Mouse (Mus musculus) layer of hippocampus, adult 2 months (tissue): ENCODE measurements around the gene Msh2. TPM values are rescaled to one million over a fixed set of nuclear protein-coding genes. Genes with fewer than 3 reads are reported as not detected.

ENCODE experiments used
- DNase-seq, 2 experiments: peaks; one replicate each; pipeline ENCODE4 v3.0.0; 2022; ENCODE audit warnings: low spot score in 2 of 2
- H3K27ac ChIP-seq: fragments of 200-600 bp; 2 replicates; pipeline ENCODE4 v1.8.1; 2022
- H3K4me3 ChIP-seq: fragments of 200-600 bp; 2 replicates; pipeline ENCODE4 v1.8.1; 2022; ENCODE audit warnings: mild to moderate bottlenecking
- CTCF ChIP-seq: fragments of 200-600 bp; conservative IDR thresholded peaks from 2 replicates; pipeline ENCODE4 v1.8.1; 2022; ENCODE audit warnings: antibody characterized with exemption, mild to moderate bottlenecking, moderate library complexity
- total RNA-seq, 2 experiments: library from RNA; stranded (reverse); gene quantifications; 2 replicates each; pipeline ENCODE4 v1.2.3; 2021

The Msh2 gene
- total RNA-seq, 2 experiments from 2014 or later: 40.2 to 41.2 TPM

- no peak overlapping the region for H3K4me3 ChIP-seq
- H3K27ac ChIP-seq: no peak overlapping the region
- DNase-seq: no peak
- TF ChIP-seq CTCF: no peak
Measured at GRCm38 (mm10) chr17:87731962-87732361, 59.8 kb downstream of the Msh2 start.

- no peak for TF ChIP-seq CTCF
- Histone ChIP-seq H3K4me3 (no peak overlapping the region), H3K27ac (no peak overlapping the region)
- no peak for DNase-seq
Measured at GRCm38 (mm10) chr17:87734471-87734870, 62.3 kb downstream of the Msh2 start.

DNA sequence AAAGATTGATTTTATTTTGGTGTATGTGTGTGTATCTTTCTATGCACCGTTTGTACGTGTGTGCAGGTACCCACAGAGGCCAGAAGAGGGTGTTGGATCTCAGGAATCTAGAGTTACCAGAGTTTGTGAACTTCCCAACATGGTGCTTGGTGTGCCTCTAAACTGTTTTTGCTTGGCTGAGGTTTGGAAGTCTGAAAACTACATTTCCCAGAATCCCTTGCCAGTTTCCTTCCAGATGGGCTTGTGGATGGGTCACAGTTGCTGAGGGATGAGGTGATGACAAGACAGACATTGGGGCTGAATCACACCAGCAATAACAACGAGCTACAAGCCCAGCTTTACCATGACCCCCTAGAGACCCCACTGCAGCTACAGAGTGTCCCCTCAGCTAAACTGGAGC is 65.0 kb downstream of the Msh2 start:
- Histone ChIP-seq H3K27ac (no peak overlapping the region), H3K4me3 (no peak overlapping the region)
- DNase-seq: no peak
- TF ChIP-seq CTCF: no peak

- no peak for DNase-seq
- Histone ChIP-seq H3K4me3 (no peak overlapping the region), H3K27ac (no peak overlapping the region)
- peak; percentile 68 for TF ChIP-seq CTCF
Measured at GRCm38 (mm10) chr17:87739835-87740234, 67.7 kb downstream of the Msh2 start.

- DNase-seq: peak; percentile 76 to 88
- Histone ChIP-seq H3K4me3 (peak overlapping the region; percentile 54), H3K27ac (peak overlapping the region; percentile 94)
- no peak for TF ChIP-seq CTCF
Measured at GRCm38 (mm10) chr17:87744985-87745925, 73.1 kb downstream of the Msh2 start.

DNA sequence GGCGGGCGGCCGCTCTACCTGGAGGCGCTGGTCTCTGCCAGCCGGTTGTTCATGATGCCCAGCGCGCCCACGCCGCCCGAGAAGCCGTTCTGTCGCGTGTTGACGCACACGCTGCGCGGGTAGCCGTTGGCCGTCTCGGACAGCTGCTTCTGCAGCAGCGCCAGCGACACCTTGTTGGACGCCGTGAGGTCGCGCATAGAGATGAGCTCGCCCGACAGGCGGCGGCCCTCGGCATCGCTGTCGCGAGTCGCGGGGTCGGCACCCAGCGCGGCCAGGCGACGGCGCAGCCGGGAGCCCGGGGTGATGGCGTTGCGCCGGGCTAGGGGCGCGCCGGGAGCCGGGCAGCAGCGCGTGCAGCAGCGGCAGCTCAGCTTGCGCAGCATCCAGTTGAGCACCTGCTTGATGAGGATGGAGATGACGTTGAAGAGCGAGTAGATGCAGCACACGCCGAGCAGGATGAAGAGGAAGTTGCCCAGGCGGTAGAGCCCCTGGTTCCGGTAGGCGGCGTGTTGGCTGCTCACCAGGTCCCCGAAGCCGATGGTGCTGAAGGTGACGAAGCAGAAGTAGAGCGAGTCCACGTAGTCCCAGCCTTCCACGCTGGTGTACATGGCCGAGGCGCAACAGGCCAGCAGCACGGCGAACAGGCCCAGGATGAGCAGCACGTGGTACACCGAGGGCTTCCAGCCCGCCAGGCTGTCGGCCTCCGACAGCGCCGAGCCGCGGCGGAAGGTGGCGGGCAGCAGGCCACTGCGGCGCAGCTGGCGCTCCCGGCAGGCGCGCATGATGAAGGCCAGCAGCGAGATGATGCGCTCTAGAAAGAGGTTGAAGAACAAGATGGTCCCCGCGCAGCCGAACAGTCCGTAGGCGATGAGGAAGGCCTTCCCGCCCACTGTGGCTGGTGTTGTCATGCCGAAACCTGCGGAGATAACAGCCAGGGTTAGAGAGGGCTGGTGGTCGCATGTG is 74.1 kb downstream of the Msh2 start:
- DNase-seq: peak; percentile 54 to 56
- peak; percentile 52 for TF ChIP-seq CTCF
- Histone ChIP-seq H3K27ac (peak overlapping the region; percentile 94), H3K4me3 (peak overlapping the region; percentile 54)

GRCm38 (mm10) chr17:87760315-87760714 is 88.2 kb downstream of the Msh2 start:
- Histone ChIP-seq H3K4me3 (no peak overlapping the region), H3K27ac (no peak overlapping the region)
- TF ChIP-seq CTCF: no peak
- DNase-seq: no peak

DNA sequence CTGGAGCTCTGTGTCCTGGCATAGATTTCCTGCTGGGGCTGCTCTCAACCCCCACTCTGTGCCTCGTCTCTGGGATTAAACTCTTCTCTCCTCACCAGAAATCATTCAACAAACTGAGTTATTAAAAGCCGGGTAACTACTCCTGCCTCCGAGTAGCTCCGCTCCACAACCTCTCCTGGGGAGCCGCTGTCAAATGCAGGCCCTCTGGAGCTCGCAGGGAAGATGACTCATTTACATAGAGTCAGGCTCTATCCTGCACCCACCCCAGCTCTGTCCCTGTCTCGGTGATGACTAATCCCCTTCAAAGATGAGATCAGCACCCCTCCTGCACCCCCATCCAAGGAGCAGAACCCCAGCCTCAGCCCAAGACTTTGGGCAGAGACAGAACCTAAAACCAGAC is 91.0 kb downstream of the Msh2 start:
- DNase-seq: peak in 1 of 2 experiments; percentile 52
- H3K4me3 ChIP-seq: no peak overlapping the region
- no peak for TF ChIP-seq CTCF
- peak overlapping the region; percentile 75 for H3K27ac ChIP-seq

GRCm38 (mm10) chr17:87765031-87765430 is 92.9 kb downstream of the Msh2 start:
- H3K27ac ChIP-seq: no peak overlapping the region
- TF ChIP-seq CTCF: no peak
- no peak for DNase-seq
- H3K4me3 ChIP-seq: no peak overlapping the region

DNA sequence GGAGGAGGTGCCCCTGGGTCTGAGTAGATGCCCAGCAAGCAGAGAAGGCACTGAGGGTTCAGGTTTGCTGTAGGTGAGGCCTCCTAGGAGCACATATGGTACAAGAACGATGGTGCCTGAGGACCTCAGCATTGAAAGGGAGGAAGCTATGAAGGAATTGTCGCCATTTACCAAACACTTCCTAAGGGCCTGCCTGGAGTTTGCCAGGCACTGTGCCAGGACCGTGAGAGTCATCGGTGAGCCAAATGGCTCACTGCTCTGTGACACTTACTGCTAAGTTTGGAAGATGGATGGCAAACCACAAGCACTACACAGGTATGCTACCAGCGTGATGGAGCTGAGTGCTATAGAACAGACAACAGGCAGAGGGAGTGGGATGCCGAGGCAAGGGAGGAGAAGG is 94.8 kb downstream of the Msh2 start:
- no peak overlapping the region for H3K4me3 ChIP-seq
- DNase-seq: no peak
- no peak overlapping the region for H3K27ac ChIP-seq
- no peak for TF ChIP-seq CTCF

DNA sequence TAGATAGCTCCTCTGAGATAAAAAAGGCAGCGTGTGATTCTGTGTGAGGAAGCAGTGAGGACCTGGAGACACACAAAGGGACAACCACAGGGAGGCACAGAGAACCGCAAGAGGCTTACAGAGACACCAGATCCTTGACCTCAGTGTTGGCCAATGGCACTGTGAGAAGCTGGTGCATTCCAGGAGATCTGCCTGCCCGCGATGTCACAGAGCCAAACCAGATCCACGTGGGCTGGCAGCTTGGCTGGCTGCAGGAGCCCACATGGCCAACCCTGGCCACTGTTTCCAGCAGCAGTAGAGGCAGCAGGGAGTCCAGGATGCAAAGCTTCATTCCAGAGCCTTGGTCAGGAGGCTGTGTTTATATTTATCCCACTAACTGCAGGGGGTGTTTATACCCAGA is 98.6 kb downstream of the Msh2 start:
- no peak overlapping the region; the same call in 1 of the 2 replicates for H3K27ac ChIP-seq
- H3K4me3 ChIP-seq: no peak overlapping the region
- no peak for TF ChIP-seq CTCF
- DNase-seq: no peak

DNA sequence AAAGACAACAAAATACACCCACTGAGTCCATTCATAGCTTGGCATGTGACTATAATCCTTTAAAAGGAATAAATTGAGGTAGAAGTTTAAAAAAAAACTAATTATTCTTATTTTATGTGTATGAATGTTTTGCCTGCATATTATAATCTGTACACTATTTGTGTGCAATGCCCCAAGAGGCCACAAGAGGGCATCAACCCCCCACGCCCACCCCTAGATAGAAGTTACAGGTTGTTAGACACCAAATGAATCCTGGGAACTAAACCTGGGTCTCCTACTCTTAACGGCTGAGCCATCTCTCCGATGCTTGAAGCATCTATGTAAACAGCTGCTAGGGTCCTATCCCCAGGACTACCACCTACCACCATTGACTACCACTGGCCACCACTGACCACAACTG is 101.0 kb downstream of the Msh2 start:
- H3K4me3 ChIP-seq: no peak overlapping the region
- peak; percentile 66 for TF ChIP-seq CTCF
- H3K27ac ChIP-seq: no peak overlapping the region

More for the DNA sequence above, 101.0 kb downstream of the Msh2 start:
- no peak for DNase-seq

Other genes starting within 250 kb of the Msh2 start
- not detected for gene Stpg4, start 244.6 kb upstream of the Msh2 start, total RNA-seq
- gene Calm2, start 225.4 kb upstream of the Msh2 start, total RNA-seq: 1,000 to 10,000 TPM; 2,133 to 2,202 TPM
- gene Epcam, start 36.4 kb upstream of the Msh2 start, total RNA-seq: under 1 TPM; 0.27 to 0.46 TPM
- 10 to 100 TPM; 22.8 to 23.2 TPM for gene Kcnk12, start 125.7 kb downstream of the Msh2 start, total RNA-seq
- not detected for gene Rpl36-ps4, start 248.6 kb downstream of the Msh2 start, total RNA-seq